Mouse (Mus musculus): Measurements from ENCODE around the gene Smtn.

GRCm38 (mm10) chr11:3516121-3516520 lies 24.3 kb downstream of the Smtn start:
- TF ChIP-seq POLR2A (IDR thresholded peaks at IDR 0.05; ENCODE audit: borderline replicate concordance, control insufficient read depth, low read depth, low read length): no peak
- no peak for TF ChIP-seq CTCF (IDR thresholded peaks at IDR 0.05; ENCODE audit: control insufficient read depth, insufficient read depth, low read length)

Measured in bone marrow, adult 2 months (tissue).